Comparison of ENCODE assay signal across 18 mouse cellular contexts in genomic region chr1:74697416-74697815, GRCm38 (mm10). TPM values are rescaled to one million over a fixed set of nuclear protein-coding genes. Genes with fewer than 3 reads are reported as not detected.
DNase-seq lines count a peak whose midpoint lies in the region; ATAC-seq and TF ChIP-seq lines count a peak whose summit lies in the region.
"Had no signal": no experiment of that assay in that cellular context is flagged by ENCODE, and none has a peak within 500 bp of the region (broad histone marks: within the 10 kb centered on the region; RNA-seq: fewer than 3 reads in every experiment).

No protein-coding gene starts in this region.

- no peak overlapping the region for H3K4me2 ChIP-seq in kidney, embryonic 15.5 days
- H3K4me2 ChIP-seq in lung, embryonic 15.5 days, result no peak overlapping the region
- H3K4me2 ChIP-seq: heart, embryonic 15.5 days; liver, embryonic 12.5 days; midbrain, embryonic 12.5 days; neural tube, embryonic 13.5 days had no signal

- no peak overlapping the region for H3K4me3 ChIP-seq in kidney, adult 2 months (ENCODE audit: insufficient read depth, low read depth, low read length)
- no peak overlapping the region for H3K4me3 ChIP-seq in kidney, embryonic 15.5 days (replicated peaks)
- H3K4me3 ChIP-seq in lung, embryonic 15.5 days, result no peak overlapping the region
- H3K4me3 ChIP-seq: embryonic facial prominence, embryonic 10.5 days; heart, embryonic 15.5 days; liver, embryonic 12.5 days; midbrain, embryonic 12.5 days; neural tube, embryonic 13.5 days had no signal

- no peaks in the 10 kb centered on the region for H3K9me3 ChIP-seq in kidney, embryonic 15.5 days (replicated peaks)
- no peaks in the 10 kb centered on the region for H3K9me3 ChIP-seq in lung, embryonic 15.5 days
- H3K9me3 ChIP-seq: embryonic facial prominence, embryonic 10.5 days; heart, embryonic 15.5 days; liver, embryonic 12.5 days; midbrain, embryonic 12.5 days; neural tube, embryonic 13.5 days had no signal

- DNase-seq in kidney, adult 2 months, result peak; percentile 95
- peak; percentile 78 to 90 for DNase-seq in kidney, postnatal 25 days
- peak; percentile 32 to 37 for DNase-seq in lung, postnatal 4 days
- no peak for DNase-seq in cerebellum, postnatal 25 days
- DNase-seq: B cell, adult 2 months; cerebellum, adult 8-10 months; thymus, postnatal 36 days had no signal

- no peak for ATAC-seq in kidney, embryonic 15.5 days (replicated peaks; ENCODE audit: low FRiP score)
- 0 out of 2 replicates have a peak, but pooled peaks have one; percentile 27 for ATAC-seq in lung, embryonic 15.5 days (ENCODE audit: borderline replicate concordance, extremely low read depth, low FRiP score, low TSS enrichment)
- no peak for ATAC-seq in cerebellum, adult (ENCODE audit: insufficient number of reproducible peaks, low FRiP score, low TSS enrichment)
- ATAC-seq: hindbrain, embryonic 16.5 days; liver, embryonic 12.5 days had no signal

- H3K27ac ChIP-seq in kidney, adult 2 months (ENCODE audit: insufficient read depth, low read depth, low read length), result peak overlapping the region; percentile 58
- no peak overlapping the region for H3K27ac ChIP-seq in kidney, embryonic 15.5 days
- H3K27ac ChIP-seq in lung, embryonic 15.5 days, result no peak overlapping the region
- H3K27ac ChIP-seq: embryonic facial prominence, embryonic 10.5 days; kidney, postnatal 0 days; liver, embryonic 12.5 days; midbrain, embryonic 12.5 days; neural tube, embryonic 13.5 days had no signal

- H3K27me3 ChIP-seq in kidney, adult 2 months (replicated peaks; ENCODE audit: control insufficient read depth, insufficient read depth, low read length), result no peaks in the 10 kb centered on the region
- no peaks in the 10 kb centered on the region for H3K27me3 ChIP-seq in kidney, embryonic 15.5 days
- no peaks in the 10 kb centered on the region for H3K27me3 ChIP-seq in lung, embryonic 15.5 days
- H3K27me3 ChIP-seq: heart, embryonic 15.5 days; liver, embryonic 12.5 days; midbrain, embryonic 12.5 days; neural tube, embryonic 13.5 days had no signal

- no peak for TF ChIP-seq CTCF in kidney, adult 2 months (conservative IDR thresholded peaks at IDR 0.05; ENCODE audit: insufficient read depth, insufficient read length, low read depth, low read length)

- 63% methylated on average over 6 of the region's 6 CpGs for WGBS in kidney, adult 2 months
- WGBS in kidney, embryonic 15.5 days, result 89% methylated on average over 6 of the region's 6 CpGs
- 80% methylated on average over 6 of the region's 6 CpGs for WGBS in lung, embryonic 15.5 days

- no peak for TF ChIP-seq POLR2A in kidney, adult 2 months (IDR thresholded peaks at IDR 0.05; ENCODE audit: low read depth, low read length)

- H3K36me3 ChIP-seq in kidney, adult 2 months (ENCODE audit: control insufficient read depth, insufficient read depth, low read length), result no peaks in the 10 kb centered on the region; the same call in 1 of the 2 replicates
- peaks cover 82% of the 10 kb centered on the region for H3K36me3 ChIP-seq in kidney, embryonic 15.5 days
- peaks cover 60% of the 10 kb centered on the region for H3K36me3 ChIP-seq in lung, embryonic 15.5 days

- peaks cover 17% of the 10 kb centered on the region for H3K4me1 ChIP-seq in kidney, adult 2 months (ENCODE audit: control insufficient read depth, insufficient read depth, low read length)
- H3K4me1 ChIP-seq in kidney, embryonic 15.5 days, result no peaks in the 10 kb centered on the region
- no peaks in the 10 kb centered on the region for H3K4me1 ChIP-seq in lung, embryonic 15.5 days
- H3K4me1 ChIP-seq: embryonic facial prominence, embryonic 10.5 days; liver, embryonic 12.5 days; midbrain, embryonic 12.5 days; neural tube, embryonic 13.5 days had no signal

- no peak overlapping the region for H3K9ac ChIP-seq in kidney, embryonic 15.5 days
- H3K9ac ChIP-seq in lung, embryonic 15.5 days, result no peak overlapping the region
- H3K9ac ChIP-seq: heart, embryonic 15.5 days; liver, embryonic 12.5 days; midbrain, embryonic 12.5 days; neural tube, embryonic 13.5 days had no signal

RNA-seq across cellular contexts. Expression of gene Cyp27a1, which starts 16.0 kb away (rescaled TPM):
- 31.7 and 34.6 TPM in 2 replicates for polyA plus RNA-seq in kidney, adult 2 months (2012; rRNA removed)
- 7.2 and 7.6 TPM in 2 replicates for polyA plus RNA-seq in kidney, embryonic 15.5 days (2015; fragmentation: Nextera tagmentation; extraction: Ambion mirVana)
- 3.0 TPM in 2 replicates for polyA plus RNA-seq in lung, embryonic 15.5 days (2015; fragmentation: Nextera tagmentation; extraction: Ambion mirVana)

RNA-seq across cellular contexts. Expression of gene Ttll4, which starts 35.9 kb away (rescaled TPM):
- polyA plus RNA-seq in kidney, adult 2 months (2012; rRNA removed), result 11.2 and 15.2 TPM in 2 replicates
- polyA plus RNA-seq in kidney, embryonic 15.5 days (2015; fragmentation: Nextera tagmentation; extraction: Ambion mirVana), result 17.4 and 19.5 TPM in 2 replicates
- polyA plus RNA-seq in lung, embryonic 15.5 days (2015; fragmentation: Nextera tagmentation; extraction: Ambion mirVana), result 15.9 and 16.5 TPM in 2 replicates

RNA-seq across cellular contexts. Expression of gene Prkag3, which starts 51.6 kb away (rescaled TPM):
- polyA plus RNA-seq in kidney, adult 2 months (2012; rRNA removed), result 2.9 TPM in 2 replicates
- polyA plus RNA-seq in kidney, embryonic 15.5 days (2015; fragmentation: Nextera tagmentation; extraction: Ambion mirVana), result 0.44 and 0.73 TPM in 2 replicates
- polyA plus RNA-seq in lung, embryonic 15.5 days (2015; fragmentation: Nextera tagmentation; extraction: Ambion mirVana), result 0.34 and 0.57 TPM in 2 replicates
- polyA plus RNA-seq: limb, embryonic 11.5 days; liver, embryonic 12.5 days; midbrain, embryonic 12.5 days; neural tube, embryonic 13.5 days had no signal

Comparison
In these comparisons a context has a peak if more than half of its experiments do, and no peak if none do; other contexts are left out.
1. DNase-seq: peak in kidney, adult 2 months (single experiment), kidney, postnatal 25 days (2 of 2) and lung, postnatal 4 days (2 of 2); none in cerebellum, postnatal 25 days (0 of 2).